14 mouse cellular contexts compared by ENCODE assay signal in genomic region chr3:157549758-157550600, GRCm38 (mm10). TPM values are rescaled to one million over a fixed set of nuclear protein-coding genes. Genes with fewer than 3 reads are reported as not detected.
DNase-seq lines count a peak whose midpoint lies in the region; ATAC-seq and TF ChIP-seq lines count a peak whose summit lies in the region.
"Had no signal": no experiment of that assay in that cellular context is flagged by ENCODE, and none has a peak within 500 bp of the region (broad histone marks: within the 10 kb centered on the region; RNA-seq: fewer than 3 reads in every experiment).

No protein-coding gene starts in this region.

- peak; percentile 33; the same call in 1 of the 2 replicates for ATAC-seq in forebrain, embryonic 12.5 days (ENCODE audit: low FRiP score)
- ATAC-seq in forebrain, embryonic 13.5 days = no peak
- peak; percentile 40; the same call in 1 of the 2 replicates for ATAC-seq in liver, embryonic 12.5 days
- no peak for ATAC-seq in liver, postnatal 0 days
- ATAC-seq in megakaryocyte progenitor cell, adult 5-6 weeks (replicated peaks; ENCODE audit: poor library complexity) = peak; percentile 14

- WGBS in forebrain, embryonic 12.5 days = 95% methylated on average over 3 of the region's 3 CpGs
- WGBS in forebrain, embryonic 13.5 days = 94% methylated on average over 3 of the region's 3 CpGs
- WGBS in liver, embryonic 12.5 days (ENCODE audit: insufficient replicate concordance) = 88% methylated on average over 3 of the region's 3 CpGs
- 88% methylated on average over 3 of the region's 3 CpGs for WGBS in liver, postnatal 0 days (ENCODE audit: insufficient replicate concordance)

- H3K4me1 ChIP-seq in forebrain, embryonic 12.5 days = no peaks in the 10 kb centered on the region
- H3K4me1 ChIP-seq in forebrain, embryonic 13.5 days = no peaks in the 10 kb centered on the region
- H3K4me1 ChIP-seq in liver, embryonic 12.5 days = no peaks in the 10 kb centered on the region
- no peaks in the 10 kb centered on the region for H3K4me1 ChIP-seq in liver, postnatal 0 days (ENCODE audit: insufficient read depth)
- H3K4me1 ChIP-seq: heart, embryonic 12.5 days; neural tube, embryonic 13.5 days; stomach, embryonic 15.5 days had no signal

- H3K27me3 ChIP-seq in forebrain, embryonic 12.5 days = no peaks in the 10 kb centered on the region
- no peaks in the 10 kb centered on the region for H3K27me3 ChIP-seq in forebrain, embryonic 13.5 days
- H3K27me3 ChIP-seq in liver, embryonic 12.5 days (replicated peaks) = no peaks in the 10 kb centered on the region
- H3K27me3 ChIP-seq in liver, postnatal 0 days (ENCODE audit: insufficient read depth, low read length) = no peaks in the 10 kb centered on the region
- H3K27me3 ChIP-seq: heart, embryonic 12.5 days; neural tube, embryonic 13.5 days; stomach, embryonic 15.5 days had no signal

- no peaks in the 10 kb centered on the region for H3K9me3 ChIP-seq in forebrain, embryonic 12.5 days
- no peaks in the 10 kb centered on the region for H3K9me3 ChIP-seq in forebrain, embryonic 13.5 days (replicated peaks)
- H3K9me3 ChIP-seq in liver, embryonic 12.5 days (replicated peaks) = no peaks in the 10 kb centered on the region
- H3K9me3 ChIP-seq in liver, postnatal 0 days (ENCODE audit: low read length) = no peaks in the 10 kb centered on the region
- H3K9me3 ChIP-seq: heart, embryonic 12.5 days; neural tube, embryonic 13.5 days; stomach, embryonic 15.5 days had no signal

- TF ChIP-seq CTCF in liver, postnatal 0 days (IDR thresholded peaks at IDR 0.05; ENCODE audit: low read depth) = no peak

- TF ChIP-seq EP300 in liver, postnatal 0 days (IDR thresholded peaks at IDR 0.05; ENCODE audit: low read depth) = no peak

- H3K9ac ChIP-seq in forebrain, embryonic 12.5 days = no peak overlapping the region
- no peak overlapping the region for H3K9ac ChIP-seq in forebrain, embryonic 13.5 days
- H3K9ac ChIP-seq in liver, embryonic 12.5 days = no peak overlapping the region
- H3K9ac ChIP-seq in liver, postnatal 0 days (replicated peaks) = no peak overlapping the region
- H3K9ac ChIP-seq: heart, embryonic 12.5 days; neural tube, embryonic 13.5 days; stomach, embryonic 15.5 days had no signal

- H3K4me2 ChIP-seq in forebrain, embryonic 12.5 days = no peak overlapping the region
- H3K4me2 ChIP-seq in forebrain, embryonic 13.5 days = no peak overlapping the region
- no peak overlapping the region for H3K4me2 ChIP-seq in liver, embryonic 12.5 days
- H3K4me2 ChIP-seq in liver, postnatal 0 days (ENCODE audit: low read depth, low read length) = no peak overlapping the region
- H3K4me2 ChIP-seq: heart, embryonic 12.5 days; neural tube, embryonic 13.5 days; stomach, embryonic 15.5 days had no signal

- peaks cover 43% of the 10 kb centered on the region for H3K36me3 ChIP-seq in forebrain, embryonic 12.5 days (replicated peaks)
- H3K36me3 ChIP-seq in forebrain, embryonic 13.5 days (ENCODE audit: poor library complexity, severe bottlenecking) = peaks cover 39% of the 10 kb centered on the region
- peaks cover 49% of the 10 kb centered on the region for H3K36me3 ChIP-seq in liver, embryonic 12.5 days
- peaks cover 38% of the 10 kb centered on the region for H3K36me3 ChIP-seq in liver, postnatal 0 days (replicated peaks; ENCODE audit: insufficient read depth, low read length)

- no peak overlapping the region for H3K27ac ChIP-seq in forebrain, embryonic 12.5 days
- no peak overlapping the region; the same call in 1 of the 2 replicates for H3K27ac ChIP-seq in forebrain, embryonic 13.5 days
- no peak overlapping the region for H3K27ac ChIP-seq in liver, embryonic 12.5 days
- no peak overlapping the region for H3K27ac ChIP-seq in liver, postnatal 0 days (ENCODE audit: low read depth)
- H3K27ac ChIP-seq: neural tube, embryonic 13.5 days; stomach, embryonic 15.5 days had no signal

- no peak overlapping the region for H3K4me3 ChIP-seq in forebrain, embryonic 12.5 days (replicated peaks)
- H3K4me3 ChIP-seq in forebrain, embryonic 13.5 days = no peak overlapping the region
- no peak overlapping the region for H3K4me3 ChIP-seq in liver, embryonic 12.5 days
- H3K4me3 ChIP-seq in liver, postnatal 0 days (ENCODE audit: low read depth, low read length) = no peak overlapping the region
- H3K4me3 ChIP-seq: heart, embryonic 12.5 days; neural tube, embryonic 13.5 days; stomach, embryonic 15.5 days had no signal

- no peak for DNase-seq in liver, postnatal 0 days
- peak; percentile 4 for DNase-seq in R1 (ENCODE audit: low read depth, low spot score)
- no peak for DNase-seq in frontal cortex, postnatal 36 days (ENCODE audit: low spot score in 2 of 2)
- no peak for DNase-seq in ovary, postnatal 36 days (ENCODE audit: low spot score)
- DNase-seq: gastrocnemius, postnatal 25 days; lung, adult 2 months; thymus, postnatal 25 days had no signal

RNA-seq across cellular contexts. Expression of gene Zranb2, which starts 16.0 kb away (rescaled TPM):
- 143 and 151 TPM in 2 replicates for polyA plus RNA-seq in forebrain, embryonic 12.5 days (2016; fragmentation: Nextera tagmentation; extraction: Ambion mirVana)
- polyA plus RNA-seq in forebrain, embryonic 13.5 days (2015; fragmentation: Nextera tagmentation; extraction: Ambion mirVana) = 141 and 144 TPM in 2 replicates
- polyA plus RNA-seq in liver, embryonic 12.5 days (2016; fragmentation: Nextera tagmentation; extraction: Ambion mirVana) = 73.1 and 74.8 TPM in 2 replicates
- polyA plus RNA-seq in liver, postnatal 0 days (2015; fragmentation: Nextera tagmentation; extraction: Ambion mirVana) = 24.6 and 28.4 TPM in 2 replicates
- total RNA-seq in megakaryocyte progenitor cell, adult 5-6 weeks (2015) = 60.3 and 72.0 TPM in 2 replicates
- 241 and 337 TPM in 2 replicates for total RNA-seq in megakaryocyte progenitor cell, adult 5-6 weeks (2017)

RNA-seq across cellular contexts. Expression of gene Ptger3, which starts 16.7 kb away (rescaled TPM):
- polyA plus RNA-seq in forebrain, embryonic 12.5 days (2016; fragmentation: Nextera tagmentation; extraction: Ambion mirVana) = 2.0 and 2.3 TPM in 2 replicates
- polyA plus RNA-seq in forebrain, embryonic 13.5 days (2015; fragmentation: Nextera tagmentation; extraction: Ambion mirVana) = 0.93 and 1.1 TPM in 2 replicates
- polyA plus RNA-seq in liver, embryonic 12.5 days (2016; fragmentation: Nextera tagmentation; extraction: Ambion mirVana) = 9.5 and 9.6 TPM in 2 replicates
- 4.2 and 4.7 TPM in 2 replicates for polyA plus RNA-seq in liver, postnatal 0 days (2015; fragmentation: Nextera tagmentation; extraction: Ambion mirVana)
- total RNA-seq in megakaryocyte progenitor cell, adult 5-6 weeks (2015) = 4.3 and 7.2 TPM in 2 replicates
- 4.5 and 7.0 TPM in 2 replicates for total RNA-seq in megakaryocyte progenitor cell, adult 5-6 weeks (2017)

Comparison
In these comparisons a context has a peak if more than half of its experiments do, and no peak if none do; other contexts are left out.
1. ATAC-seq: peak in forebrain, embryonic 12.5 days (single experiment), liver, embryonic 12.5 days (single experiment) and megakaryocyte progenitor cell, adult 5-6 weeks (single experiment); none in forebrain, embryonic 13.5 days (single experiment) and liver, postnatal 0 days (single experiment).